Mouse (Mus musculus) right cerebral cortex, postnatal 36 days (tissue): ENCODE results near the gene Ostc.

Experiments
- DNase-seq, 2 experiments: peaks; one replicate each; pipeline ENCODE4 v3.0.0; 2022; ENCODE audit warnings: low spot score in 2 of 2, mixed read lengths in 1 of 2

Gene Ostc

GRCm38 (mm10) chr3:130708967-130709924 is at the start of gene Ostc:
Gene Ostc, minus strand, starts transcription at chr3:130709444.
- peak; percentile 92 to 96 for DNase-seq

GRCm38 (mm10) chr3:130758157-130758841 is 49.1 kb upstream of the Ostc start:
- no peak for DNase-seq

GRCm38 (mm10) chr3:130757117-130757852 is 48.0 kb upstream of the Ostc start:
- DNase-seq = no peak

- no peak for DNase-seq
Measured at GRCm38 (mm10) chr3:130749206-130749605, 40.0 kb upstream of the Ostc start.

GRCm38 (mm10) chr3:130746673-130747619 is 37.7 kb upstream of the Ostc start:
- no peak for DNase-seq

DNA sequence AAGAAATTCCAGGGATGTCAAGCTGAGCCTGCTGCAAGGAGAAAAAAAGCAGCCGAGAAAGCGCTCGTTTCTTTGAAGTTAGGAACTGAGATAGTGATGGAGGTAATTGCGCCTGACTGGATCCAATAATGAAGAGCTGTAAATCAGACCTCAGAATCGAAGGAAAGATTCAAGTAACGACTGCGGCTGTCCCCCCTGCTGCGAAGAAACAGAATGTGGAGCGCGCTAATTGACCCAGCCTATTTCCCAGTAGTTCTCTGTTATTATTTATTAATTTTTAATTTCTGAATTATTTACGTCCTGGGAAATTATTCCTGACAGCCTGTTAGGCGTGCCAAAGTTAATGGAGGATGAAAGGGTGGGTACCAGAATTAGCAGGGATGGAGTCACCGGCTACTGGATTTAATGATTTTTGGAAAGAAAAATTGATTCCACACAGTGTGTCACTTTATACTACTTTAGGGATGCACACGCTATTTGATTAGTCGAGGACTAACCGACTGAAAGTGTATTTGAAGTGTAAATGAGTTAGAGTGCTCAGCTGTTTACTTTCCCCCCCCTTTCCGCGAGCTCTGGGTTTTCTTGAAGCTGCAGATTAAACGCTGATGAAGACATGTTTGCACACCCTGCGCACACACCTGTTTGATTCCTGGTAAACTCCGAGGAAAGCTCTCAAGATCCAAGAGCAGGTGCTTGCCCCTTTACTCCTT is 28.6 kb upstream of the Ostc start:
- DNase-seq = no peak

DNA sequence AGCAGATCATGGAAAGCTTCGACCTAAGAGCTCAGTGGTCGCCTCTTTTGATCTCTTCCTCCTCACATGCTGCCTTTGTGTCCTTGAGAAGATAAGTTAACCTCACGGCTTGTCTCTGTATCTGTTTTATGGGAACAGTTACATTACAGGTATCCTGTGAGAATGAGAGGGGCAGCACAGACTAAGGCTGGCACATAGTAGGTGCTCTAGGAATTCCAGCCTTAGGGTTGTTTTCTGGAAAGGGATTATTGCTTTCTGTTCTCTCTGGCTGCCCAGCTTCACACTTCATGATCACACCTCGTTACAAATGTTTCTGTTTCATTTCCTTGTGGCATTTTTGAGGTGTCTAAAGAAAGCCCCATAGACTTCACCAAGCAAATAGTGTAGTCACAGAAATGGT is 27.5 kb upstream of the Ostc start:
- DNase-seq = no peak

DNA sequence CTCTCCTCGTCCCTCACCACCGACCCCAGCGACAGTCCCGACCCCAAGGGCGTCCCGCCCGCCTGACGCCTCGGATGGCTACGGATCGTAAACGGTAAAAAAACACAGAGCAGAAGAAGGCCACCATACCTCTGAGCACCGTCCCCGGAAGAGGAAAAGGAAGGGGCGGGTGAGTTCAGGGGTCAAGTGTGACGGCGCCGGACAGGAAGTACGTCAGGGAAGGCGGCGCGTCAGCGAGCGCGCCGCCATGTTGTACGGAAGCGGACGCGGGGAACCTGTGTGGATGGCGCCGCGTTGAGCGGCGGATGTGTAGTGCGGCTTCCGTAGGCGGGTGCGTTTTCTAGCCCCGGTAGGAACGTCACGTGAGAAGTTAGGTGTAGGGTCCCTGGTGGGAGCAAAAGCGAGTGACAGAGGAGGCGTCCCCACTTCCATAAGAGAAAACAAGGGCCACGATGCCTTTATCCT is 21.0 kb upstream of the Ostc start, which contains the start of gene Rpl34:
Gene Rpl34 (minus strand): TSS at position 210 of the 465 bp plus-strand sequence.
- peak; percentile 93 to 95 for DNase-seq

DNA sequence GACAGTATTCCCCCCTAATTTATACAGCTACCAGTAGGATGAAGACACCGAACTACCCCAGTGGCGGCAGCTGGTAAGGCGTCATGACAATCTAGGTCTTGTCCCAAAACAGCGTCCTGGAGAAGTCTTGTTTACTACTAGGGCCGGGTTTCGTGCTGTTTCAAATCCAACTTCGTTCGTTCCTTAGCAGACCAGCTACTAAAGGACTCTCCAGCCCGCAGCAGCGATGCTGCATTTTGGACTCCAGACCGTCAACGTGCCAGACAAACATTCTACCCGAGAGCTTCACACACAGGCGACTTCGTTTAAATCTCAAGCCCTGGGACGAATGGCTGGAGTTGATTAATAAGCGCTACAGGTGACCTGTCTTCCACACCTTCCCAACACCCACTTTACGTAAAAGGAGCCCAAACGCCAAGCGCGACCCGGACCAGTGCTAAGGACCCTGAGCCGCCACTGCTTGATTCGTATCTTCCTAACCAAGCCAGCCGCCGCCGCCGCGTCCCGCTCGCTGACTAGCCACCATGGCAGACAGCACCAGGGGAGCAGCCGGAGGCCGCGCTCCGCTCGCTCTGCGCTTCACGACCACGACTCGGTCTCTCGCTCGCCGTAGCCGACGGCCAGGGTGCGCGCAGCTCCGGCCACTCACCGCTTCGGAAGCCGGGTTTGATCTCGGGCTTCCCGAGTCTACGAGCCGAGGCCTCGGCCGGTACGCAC is 20.4 kb upstream of the Ostc start:
- DNase-seq = peak; percentile 16 to 18

DNA sequence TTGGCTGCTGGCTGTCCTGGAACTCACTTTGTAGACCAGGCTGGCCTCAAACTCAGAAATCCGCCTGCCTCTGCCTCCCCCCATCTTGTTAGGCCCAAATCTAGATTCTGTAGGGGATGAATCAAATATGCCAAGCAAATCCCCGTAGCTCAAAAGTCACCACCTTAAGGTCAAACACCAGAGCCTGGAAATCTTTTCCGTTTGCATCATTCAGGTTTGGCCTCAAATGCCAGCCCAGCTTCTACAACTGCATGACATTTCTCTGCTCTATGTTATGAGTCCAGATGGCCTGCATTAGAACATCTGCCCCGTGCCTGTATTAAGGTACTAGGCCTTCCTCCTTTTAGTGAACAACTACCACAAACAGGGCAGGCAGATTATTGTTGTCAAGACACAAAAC is 18.4 kb upstream of the Ostc start:
- DNase-seq = no peak

DNA sequence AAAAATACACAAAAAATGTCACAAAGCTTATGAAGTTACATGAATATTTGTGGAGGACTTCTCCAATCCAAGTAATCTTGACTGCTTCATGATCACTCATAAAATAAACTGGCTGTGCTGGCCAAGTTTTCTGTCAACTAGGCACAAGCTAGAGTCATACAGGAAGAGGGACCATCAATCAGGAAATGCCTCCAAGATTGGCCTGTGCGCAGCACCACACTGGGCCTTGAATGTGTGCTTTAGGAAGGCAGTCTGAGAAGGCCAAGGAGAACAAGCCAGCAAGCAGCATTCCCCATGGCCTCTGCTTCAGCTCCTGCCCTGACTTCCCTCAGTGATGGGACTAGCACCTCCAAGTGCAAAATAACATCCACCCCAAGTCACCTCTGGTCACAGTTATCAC is 17.8 kb upstream of the Ostc start:
- no peak for DNase-seq

GRCm38 (mm10) chr3:130725718-130726117 is 16.5 kb upstream of the Ostc start:
- no peak for DNase-seq

GRCm38 (mm10) chr3:130722733-130723478 is 13.7 kb upstream of the Ostc start:
- no peak for DNase-seq

DNA sequence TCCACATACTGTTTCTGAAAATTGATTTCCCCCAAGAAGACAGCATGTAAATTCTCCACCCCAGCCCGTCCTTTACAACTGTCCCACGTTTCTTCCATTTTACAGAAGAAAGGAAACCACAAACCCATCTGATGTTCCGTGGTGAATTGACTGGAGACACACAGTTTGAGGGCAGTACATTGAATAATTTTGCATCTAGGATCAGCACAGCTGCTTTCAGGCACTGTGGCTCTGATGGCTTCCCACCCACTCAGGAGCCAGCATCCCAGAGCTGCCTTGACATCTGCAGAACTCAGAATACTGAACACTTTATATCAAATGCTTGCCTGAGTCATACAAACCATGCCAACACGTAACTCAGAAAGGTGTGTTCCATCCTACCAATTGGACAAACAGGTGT is 11.0 kb upstream of the Ostc start:
- DNase-seq = no peak

DNA sequence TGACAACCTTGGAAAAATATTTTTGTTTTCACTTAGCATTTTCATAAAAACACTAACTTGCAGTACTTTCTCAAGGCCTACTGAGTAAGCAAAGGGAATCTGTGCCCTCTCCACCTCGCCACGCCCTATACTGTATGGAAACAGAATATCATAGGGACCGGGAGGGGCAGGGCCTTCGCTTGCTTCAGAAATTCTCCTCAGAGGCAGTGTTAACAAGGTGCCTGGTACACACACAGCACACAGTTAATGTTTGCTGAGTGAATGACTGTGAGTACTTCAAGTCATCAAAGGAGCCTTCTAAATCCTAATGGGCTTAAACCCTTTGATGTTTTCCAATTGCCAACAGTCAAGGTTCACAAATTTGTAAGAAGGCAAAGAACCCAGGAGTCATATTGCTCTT is 9.6 kb upstream of the Ostc start:
- DNase-seq = no peak

- no peak for DNase-seq
Measured at GRCm38 (mm10) chr3:130716555-130716954, 7.3 kb upstream of the Ostc start.

DNA sequence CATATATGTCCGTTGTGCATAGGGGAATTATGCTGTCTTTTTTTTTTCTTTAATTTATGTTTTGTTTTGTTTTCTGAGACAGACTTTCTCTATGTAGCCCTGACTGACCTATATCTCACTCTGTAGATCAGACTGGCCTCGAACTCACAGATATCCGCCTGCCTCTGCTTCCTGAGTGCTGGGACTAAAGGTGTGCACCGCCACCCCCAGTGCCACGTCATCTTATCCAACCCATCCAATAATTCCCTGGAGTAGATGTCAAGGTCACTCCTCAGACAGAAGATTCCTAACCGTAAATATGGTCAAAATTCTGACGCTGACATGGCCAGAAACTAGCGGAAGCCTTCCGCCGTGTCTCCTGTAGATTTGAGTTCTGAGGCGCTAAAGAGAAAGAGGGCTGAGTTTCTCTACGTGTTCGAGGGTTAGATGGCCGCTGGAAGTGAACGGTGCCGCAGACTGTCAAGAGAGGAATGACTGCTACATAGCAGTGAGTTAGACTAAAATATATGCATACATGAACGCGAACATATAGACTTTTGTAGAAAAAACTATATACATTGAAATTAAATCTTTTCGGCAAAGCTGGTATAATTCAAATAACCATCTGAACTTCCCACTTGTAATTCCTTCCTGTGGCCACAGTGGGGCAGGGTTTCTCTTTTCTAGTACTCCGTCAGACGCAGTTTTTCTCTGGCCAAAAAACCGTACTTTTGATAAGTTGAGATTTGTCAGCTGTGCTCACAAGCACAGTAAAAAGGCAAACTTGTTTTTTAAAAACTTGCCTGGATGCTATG is 5.7 kb upstream of the Ostc start:
- peak; percentile 31 to 32 for DNase-seq

GRCm38 (mm10) chr3:130712891-130713290 is 3.6 kb upstream of the Ostc start:
- DNase-seq = no peak
